Mouse (Mus musculus): ENCODE results near the gene Kazn. TPM values are rescaled to one million over a fixed set of nuclear protein-coding genes. Genes with fewer than 3 reads are reported as not detected.

Gene Kazn
- polyA plus RNA-seq, 1 experiment, result 17.0 TPM

GRCm38 (mm10) chr4:142089966-142090365 is 149.2 kb downstream of the Kazn start:
- Histone ChIP-seq H3K27me3 (ENCODE audit: control insufficient read depth, insufficient read depth, low read length) (no peaks in the 10 kb centered on the region), H3K27ac (ENCODE audit: control insufficient read depth, insufficient read depth, low read length) (no peak overlapping the region), H3K4me3 (ENCODE audit: control insufficient read depth, insufficient read depth, low read length) (no peak overlapping the region), H3K4me1 (replicated peaks; ENCODE audit: control insufficient read depth, insufficient read depth, low read length) (no peaks in the 10 kb centered on the region), H3K36me3 (ENCODE audit: control insufficient read depth, insufficient read depth, low read length) (no peaks in the 10 kb centered on the region)
- no peak for DNase-seq
- 89% methylated on average over 6 of the region's 6 CpGs for WGBS
- no peak for TF ChIP-seq POLR2A (IDR thresholded peaks at IDR 0.05; ENCODE audit: control insufficient read depth, extremely low read depth, insufficient read depth, low read length, poor library complexity)
- no peak for TF ChIP-seq CTCF (IDR thresholded peaks at IDR 0.05; ENCODE audit: borderline replicate concordance, control insufficient read depth, extremely low read depth, insufficient read depth, low read length, poor library complexity)

GRCm38 (mm10) chr4:142088836-142089235 is 150.4 kb downstream of the Kazn start:
- Histone ChIP-seq H3K4me1 (replicated peaks; ENCODE audit: control insufficient read depth, insufficient read depth, low read length) (peaks cover 7% of the 10 kb centered on the region), H3K36me3 (ENCODE audit: control insufficient read depth, insufficient read depth, low read length) (no peaks in the 10 kb centered on the region), H3K4me3 (ENCODE audit: control insufficient read depth, insufficient read depth, low read length) (no peak overlapping the region), H3K27ac (ENCODE audit: control insufficient read depth, insufficient read depth, low read length) (no peak overlapping the region), H3K27me3 (ENCODE audit: control insufficient read depth, insufficient read depth, low read length) (no peaks in the 10 kb centered on the region; the same call in 1 of the 2 replicates)
- TF ChIP-seq CTCF (IDR thresholded peaks at IDR 0.05; ENCODE audit: borderline replicate concordance, control insufficient read depth, extremely low read depth, insufficient read depth, low read length, poor library complexity), result no peak
- TF ChIP-seq POLR2A (IDR thresholded peaks at IDR 0.05; ENCODE audit: control insufficient read depth, extremely low read depth, insufficient read depth, low read length, poor library complexity), result no peak
- WGBS, result 60% methylated on average over 6 of the region's 6 CpGs
- no peak for DNase-seq

- Histone ChIP-seq H3K4me3 (ENCODE audit: control insufficient read depth, insufficient read depth, low read length) (no peak overlapping the region), H3K36me3 (ENCODE audit: control insufficient read depth, insufficient read depth, low read length) (no peaks in the 10 kb centered on the region), H3K4me1 (replicated peaks; ENCODE audit: control insufficient read depth, insufficient read depth, low read length) (peaks cover 7% of the 10 kb centered on the region), H3K27ac (ENCODE audit: control insufficient read depth, insufficient read depth, low read length) (no peak overlapping the region), H3K27me3 (ENCODE audit: control insufficient read depth, insufficient read depth, low read length) (no peaks in the 10 kb centered on the region; the same call in 1 of the 2 replicates)
- no peak for DNase-seq
- 86% methylated on average over 4 of the region's 4 CpGs for WGBS
- TF ChIP-seq CTCF (IDR thresholded peaks at IDR 0.05; ENCODE audit: borderline replicate concordance, control insufficient read depth, extremely low read depth, insufficient read depth, low read length, poor library complexity), result no peak
Observed at GRCm38 (mm10) chr4:142088409-142088808, 150.8 kb downstream of the Kazn start.

DNA sequence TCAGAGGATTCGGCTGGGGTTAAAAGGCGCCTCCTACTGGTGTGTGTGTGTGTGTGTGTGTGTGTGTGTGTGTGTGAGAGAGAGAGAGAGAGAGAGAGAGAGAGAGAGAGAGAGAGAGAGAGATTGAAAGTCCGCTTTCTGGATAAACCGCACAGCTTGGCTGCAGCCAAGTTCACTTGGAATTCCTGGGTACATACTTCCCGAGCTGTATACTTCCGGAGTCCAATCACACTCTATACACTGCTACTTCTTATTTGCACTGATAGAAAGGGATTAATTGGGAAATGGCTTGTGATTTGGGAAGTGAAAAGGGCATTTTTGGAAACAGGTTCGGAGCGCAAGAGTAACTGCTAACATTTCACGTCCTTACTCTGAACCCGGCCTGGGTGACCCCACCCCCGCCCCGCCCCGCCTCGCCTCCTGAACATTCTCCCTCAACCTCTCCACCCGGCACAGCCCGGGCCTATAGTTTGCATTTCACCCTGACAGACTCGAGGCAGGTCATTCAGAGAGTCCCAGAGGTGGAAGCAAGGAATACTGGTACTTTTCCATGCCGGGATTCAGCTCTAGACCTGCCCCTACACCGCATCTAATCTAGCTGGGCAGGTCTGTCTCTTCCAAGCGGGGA is 154.2 kb downstream of the Kazn start:
- 47% methylated on average over 20 of the region's 20 CpGs for WGBS
- Histone ChIP-seq H3K27ac (ENCODE audit: control insufficient read depth, insufficient read depth, low read length) (no peak overlapping the region), H3K36me3 (ENCODE audit: control insufficient read depth, insufficient read depth, low read length) (no peaks in the 10 kb centered on the region), H3K4me3 (ENCODE audit: control insufficient read depth, insufficient read depth, low read length) (peak overlapping the region; percentile 58; the same call in 1 of the 2 replicates), H3K27me3 (ENCODE audit: control insufficient read depth, insufficient read depth, low read length) (no peaks in the 10 kb centered on the region; the same call in 1 of the 2 replicates), H3K4me1 (replicated peaks; ENCODE audit: control insufficient read depth, insufficient read depth, low read length) (peaks cover 15% of the 10 kb centered on the region)
- TF ChIP-seq CTCF (IDR thresholded peaks at IDR 0.05; ENCODE audit: borderline replicate concordance, control insufficient read depth, extremely low read depth, insufficient read depth, low read length, poor library complexity) (no peak), POLR2A (IDR thresholded peaks at IDR 0.05; ENCODE audit: control insufficient read depth, extremely low read depth, insufficient read depth, low read length, poor library complexity) (no peak)
- no peak for DNase-seq

- no peak for TF ChIP-seq POLR2A (IDR thresholded peaks at IDR 0.05; ENCODE audit: control insufficient read depth, extremely low read depth, insufficient read depth, low read length, poor library complexity)
- no peak for TF ChIP-seq CTCF (IDR thresholded peaks at IDR 0.05; ENCODE audit: borderline replicate concordance, control insufficient read depth, extremely low read depth, insufficient read depth, low read length, poor library complexity)
- peak within 1 kb of the TSS; percentile 58 for H3K4me3 ChIP-seq (ENCODE audit: control insufficient read depth, insufficient read depth, low read length)
- no peaks in the 10 kb centered on the region for H3K36me3 ChIP-seq (ENCODE audit: control insufficient read depth, insufficient read depth, low read length)
- H3K4me1 ChIP-seq (replicated peaks; ENCODE audit: control insufficient read depth, insufficient read depth, low read length), result peaks cover 22% of the 10 kb centered on the region
- peak; percentile 41 for DNase-seq
- WGBS, result 2% methylated on average over 52 of the region's 52 CpGs
- no peaks in the 10 kb centered on the region; the same call in 1 of the 2 replicates for H3K27me3 ChIP-seq (ENCODE audit: control insufficient read depth, insufficient read depth, low read length)
- 0 out of 2 replicates have a peak within 1 kb of the TSS, but pooled peaks have one; percentile 6 for H3K27ac ChIP-seq (ENCODE audit: control insufficient read depth, insufficient read depth, low read length)
Observed at GRCm38 (mm10) chr4:142084131-142084899, 154.9 kb downstream of the Kazn start, which contains the start of gene Tmem51. TSS of gene Tmem51 (minus strand) at chr4:142084304.

DNA sequence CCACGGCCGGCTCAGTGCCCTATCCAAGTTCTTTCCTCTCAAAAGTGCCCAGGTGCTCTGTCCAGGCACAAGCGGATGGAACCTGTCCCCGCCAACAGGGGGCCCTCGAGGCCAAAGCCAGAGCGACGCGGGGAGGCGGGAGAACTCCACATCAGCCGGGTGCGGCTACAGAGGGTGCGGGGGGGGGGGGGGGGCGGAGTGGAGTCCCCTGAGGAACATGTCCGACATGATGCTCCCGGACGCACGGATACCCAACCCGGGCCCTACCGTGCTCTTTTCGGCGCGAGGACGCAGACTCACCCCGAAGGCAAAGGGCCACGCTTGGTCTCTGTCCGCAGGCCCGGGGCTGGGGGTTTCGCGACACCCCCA is 155.5 kb downstream of the Kazn start:
- H3K4me1 ChIP-seq (replicated peaks; ENCODE audit: control insufficient read depth, insufficient read depth, low read length), result peaks cover 22% of the 10 kb centered on the region
- H3K27ac ChIP-seq (ENCODE audit: control insufficient read depth, insufficient read depth, low read length), result no peak overlapping the region
- H3K36me3 ChIP-seq (ENCODE audit: control insufficient read depth, insufficient read depth, low read length), result no peaks in the 10 kb centered on the region
- under 1% methylated on average over 24 of the region's 29 CpGs for WGBS
- TF ChIP-seq CTCF (IDR thresholded peaks at IDR 0.05; ENCODE audit: borderline replicate concordance, control insufficient read depth, extremely low read depth, insufficient read depth, low read length, poor library complexity), result 0 out of 2 replicates have a peak, but pooled peaks have one; percentile 36
- TF ChIP-seq POLR2A (IDR thresholded peaks at IDR 0.05; ENCODE audit: control insufficient read depth, extremely low read depth, insufficient read depth, low read length, poor library complexity), result no peak
- peak; percentile 49 for DNase-seq
- no peaks in the 10 kb centered on the region; the same call in 1 of the 2 replicates for H3K27me3 ChIP-seq (ENCODE audit: control insufficient read depth, insufficient read depth, low read length)
- peak overlapping the region; percentile 58 for H3K4me3 ChIP-seq (ENCODE audit: control insufficient read depth, insufficient read depth, low read length)
